Mouse (Mus musculus): Measurements from ENCODE around the gene Coq7. TPM values are rescaled to one million over a fixed set of nuclear protein-coding genes. Genes with fewer than 3 reads are reported as not detected.
A peak's percentile ranks its signal among the peaks of the same experiment; 100 is the strongest.

Gene Coq7
- total and polyA plus RNA-seq, 3 experiments = 59.5 to 66.2 TPM; not detected in 1

- H3K27me3 ChIP-seq (ENCODE audit: control insufficient read depth in 1 of 2, insufficient read depth in 2 of 2, low read length in 2 of 2) = no peaks in the 10 kb centered on the region
- H3K9ac ChIP-seq (ENCODE audit: control insufficient read depth, low read depth, low read length, poor library complexity, severe bottlenecking) = no peak overlapping the region
- peaks cover 3 to 8% of the 10 kb centered on the region in 2 experiments; a peak in 3 of 4 replicates for H3K4me1 ChIP-seq (ENCODE audit: control insufficient read depth in 1 of 2, insufficient read depth in 2 of 2, low read length in 2 of 2)
- DNase-seq (ENCODE audit: low read depth, low spot score) = no peak
- H3K27ac ChIP-seq (ENCODE audit: control insufficient read depth, low read depth, low read length) = no peak overlapping the region
- peaks cover 0 to 5% of the 10 kb centered on the region in 2 experiments; a peak in 2 of 4 replicates for H3K36me3 ChIP-seq (ENCODE audit: control insufficient read depth in 1 of 2, insufficient read depth in 2 of 2, low read length in 2 of 2)
- no peak for TF ChIP-seq ZC3H11A (IDR thresholded peaks at IDR 0.05; ENCODE audit: low read depth, low read length)
- TF ChIP-seq CTCF (IDR thresholded peaks at IDR 0.05 in 2 of 3, conservative IDR thresholded peaks at IDR 0.05 in 1 of 3; ENCODE audit: control insufficient read depth in 1 of 3, insufficient read depth in 1 of 3, low read depth in 2 of 3, low read length in 3 of 3, poor library complexity in 1 of 3, severe bottlenecking in 1 of 3) = no peak
- no peak for TF ChIP-seq UBTF (IDR thresholded peaks at IDR 0.05; ENCODE audit: borderline replicate concordance, insufficient read depth, low read depth, low read length)
- no peak overlapping the region for H3K4me3 ChIP-seq (ENCODE audit: control insufficient read depth in 1 of 2, insufficient read depth in 1 of 2, low read depth in 2 of 2, low read length in 2 of 2)
- H3K79me2 ChIP-seq (ENCODE audit: control insufficient read depth, insufficient read depth, low read length, poor library complexity) = no peaks in the 10 kb centered on the region
- no peaks in the 10 kb centered on the region for H3K9me3 ChIP-seq (replicated peaks; ENCODE audit: insufficient read depth, low read length)
These were observed 51.2 kb downstream of the Coq7 start for GRCm38 (mm10) chr7:118482001-118482400.

- Histone ChIP-seq H3K36me3 (ENCODE audit: control insufficient read depth in 1 of 2, insufficient read depth in 2 of 2, low read length in 2 of 2) (peaks cover 0 to 3% of the 10 kb centered on the region in 2 experiments; a peak in 2 of 4 replicates), H3K4me3 (ENCODE audit: control insufficient read depth in 1 of 2, insufficient read depth in 1 of 2, low read depth in 2 of 2, low read length in 2 of 2) (peak overlapping the region; percentile 34 to 44), H3K9me3 (replicated peaks; ENCODE audit: insufficient read depth, low read length) (no peaks in the 10 kb centered on the region), H3K27me3 (ENCODE audit: control insufficient read depth in 1 of 2, insufficient read depth in 2 of 2, low read length in 2 of 2) (no peaks in the 10 kb centered on the region), H3K9ac (ENCODE audit: control insufficient read depth, low read depth, low read length, poor library complexity, severe bottlenecking) (peak overlapping the region; percentile 27), H3K4me1 (ENCODE audit: control insufficient read depth in 1 of 2, insufficient read depth in 2 of 2, low read length in 2 of 2) (peaks cover 3 to 8% of the 10 kb centered on the region in 2 experiments; a peak in 3 of 4 replicates), H3K27ac (ENCODE audit: control insufficient read depth, low read depth, low read length) (no peak overlapping the region), H3K79me2 (ENCODE audit: control insufficient read depth, insufficient read depth, low read length, poor library complexity) (no peaks in the 10 kb centered on the region)
- peak; percentile 62 for DNase-seq (ENCODE audit: low read depth, low spot score)
- TF ChIP-seq CTCF (IDR thresholded peaks at IDR 0.05 in 2 of 3, conservative IDR thresholded peaks at IDR 0.05 in 1 of 3; ENCODE audit: control insufficient read depth in 1 of 3, insufficient read depth in 1 of 3, low read depth in 2 of 3, low read length in 3 of 3, poor library complexity in 1 of 3, severe bottlenecking in 1 of 3) (no peak), MAZ (IDR thresholded peaks at IDR 0.05; ENCODE audit: low read depth, low read length) (no peak), ZC3H11A (IDR thresholded peaks at IDR 0.05; ENCODE audit: low read depth, low read length) (no peak), GATA1 (IDR thresholded peaks at IDR 0.05; ENCODE audit: low read depth, low read length) (peak; percentile 32; the same call in 1 of the 2 replicates), USF1 (IDR thresholded peaks at IDR 0.05; ENCODE audit: low read depth, low read length) (0 out of 2 replicates have a peak, but pooled peaks have one; percentile 24), TBP (IDR thresholded peaks at IDR 0.05; ENCODE audit: low read depth, low read length) (0 out of 2 replicates have a peak, but pooled peaks have one; percentile 33), RCOR1 (IDR thresholded peaks at IDR 0.05; ENCODE audit: low read depth, low read length) (no peak), CHD1 (IDR thresholded peaks at IDR 0.05; ENCODE audit: low read depth, low read length) (no peak)
These were observed 51.9 kb downstream of the Coq7 start for GRCm38 (mm10) chr7:118481047-118481810.

DNA sequence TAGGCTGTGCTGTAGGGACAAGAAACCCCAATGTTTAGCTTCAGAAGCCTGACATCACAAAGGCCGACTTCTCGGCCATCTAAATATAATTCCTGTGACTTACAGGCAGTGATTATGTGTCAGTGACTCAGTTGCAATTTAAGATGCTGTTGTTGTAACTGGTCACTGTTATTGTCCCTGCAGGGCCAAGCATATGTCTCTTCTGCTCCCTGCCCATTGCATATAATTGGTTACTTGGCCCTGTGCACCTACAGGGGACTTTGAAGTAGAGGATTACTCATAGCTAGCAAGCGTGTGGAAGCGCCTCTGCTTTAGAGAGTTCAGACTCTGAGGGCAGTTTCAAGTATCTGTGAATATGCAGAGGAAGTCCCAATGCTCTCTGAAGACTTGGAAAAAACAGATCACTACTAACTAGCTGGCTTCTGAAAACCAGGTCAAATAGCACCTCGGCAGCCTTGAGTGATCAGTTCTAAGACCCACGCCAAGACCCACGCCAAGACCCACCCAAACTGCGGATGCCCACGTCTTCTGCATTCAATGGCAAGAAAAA, 52.9 kb downstream of the Coq7 start:
- no peak for TF ChIP-seq JUND (IDR thresholded peaks at IDR 0.05; ENCODE audit: low read depth, low read length)
- TF ChIP-seq POLR2AphosphoS2 (IDR thresholded peaks at IDR 0.05; ENCODE audit: low read length) = no peak
- TF ChIP-seq GABPA (IDR thresholded peaks at IDR 0.05; ENCODE audit: low read depth, low read length) = no peak
- TF ChIP-seq RAD21 (IDR thresholded peaks at IDR 0.05; ENCODE audit: low read depth, low read length) = no peak
- no peak for TF ChIP-seq USF2 (IDR thresholded peaks at IDR 0.05; ENCODE audit: borderline replicate concordance in 1 of 2, insufficient read depth in 1 of 2, low read depth in 1 of 2, low read length in 2 of 2)
- no peak for TF ChIP-seq RCOR1 (IDR thresholded peaks at IDR 0.05; ENCODE audit: low read depth, low read length)
- TF ChIP-seq UBTF (IDR thresholded peaks at IDR 0.05; ENCODE audit: borderline replicate concordance, insufficient read depth, low read depth, low read length) = no peak
- Histone ChIP-seq H3K36me3 (ENCODE audit: control insufficient read depth in 1 of 2, insufficient read depth in 2 of 2, low read length in 2 of 2) (peaks cover 0 to 3% of the 10 kb centered on the region in 2 experiments; a peak in 2 of 4 replicates), H3K9me3 (replicated peaks; ENCODE audit: insufficient read depth, low read length) (no peaks in the 10 kb centered on the region), H3K4me3 (ENCODE audit: control insufficient read depth in 1 of 2, insufficient read depth in 1 of 2, low read depth in 2 of 2, low read length in 2 of 2) (no peak overlapping the region), H3K4me1 (ENCODE audit: control insufficient read depth in 1 of 2, insufficient read depth in 2 of 2, low read length in 2 of 2) (peaks cover 3 to 8% of the 10 kb centered on the region in 2 experiments; a peak in 3 of 4 replicates), H3K9ac (ENCODE audit: control insufficient read depth, low read depth, low read length, poor library complexity, severe bottlenecking) (no peak overlapping the region), H3K27ac (ENCODE audit: control insufficient read depth, low read depth, low read length) (no peak overlapping the region), H3K79me2 (ENCODE audit: control insufficient read depth, insufficient read depth, low read length, poor library complexity) (no peaks in the 10 kb centered on the region), H3K27me3 (ENCODE audit: control insufficient read depth in 1 of 2, insufficient read depth in 2 of 2, low read length in 2 of 2) (no peaks in the 10 kb centered on the region)
- no peak for DNase-seq (ENCODE audit: low read depth, low spot score)
